Mouse (Mus musculus): ENCODE measurements around the gene Atf5.

Gene Atf5

GRCm38 (mm10) chr7:44850146-44850545 lies 33.7 kb upstream of the Atf5 start:
- peak; percentile 71 for DNase-seq (ENCODE audit: low spot score)

GRCm38 (mm10) chr7:44849416-44850111 lies 33.1 kb upstream of the Atf5 start:
- DNase-seq (ENCODE audit: low spot score) = peak; percentile 88

GRCm38 (mm10) chr7:44848561-44849415 lies 32.3 kb upstream of the Atf5 start, which contains the start of the genes Akt1s1 and Tbc1d17:
Gene Akt1s1, plus strand, starts transcription at chr7:44848991.
Gene Tbc1d17, minus strand, starts transcription at chr7:44849079.
- peak; percentile 99 for DNase-seq (ENCODE audit: low spot score)

- DNase-seq (ENCODE audit: low spot score) = no peak
Measured at GRCm38 (mm10) chr7:44847772-44848171, 31.3 kb upstream of the Atf5 start.

DNA sequence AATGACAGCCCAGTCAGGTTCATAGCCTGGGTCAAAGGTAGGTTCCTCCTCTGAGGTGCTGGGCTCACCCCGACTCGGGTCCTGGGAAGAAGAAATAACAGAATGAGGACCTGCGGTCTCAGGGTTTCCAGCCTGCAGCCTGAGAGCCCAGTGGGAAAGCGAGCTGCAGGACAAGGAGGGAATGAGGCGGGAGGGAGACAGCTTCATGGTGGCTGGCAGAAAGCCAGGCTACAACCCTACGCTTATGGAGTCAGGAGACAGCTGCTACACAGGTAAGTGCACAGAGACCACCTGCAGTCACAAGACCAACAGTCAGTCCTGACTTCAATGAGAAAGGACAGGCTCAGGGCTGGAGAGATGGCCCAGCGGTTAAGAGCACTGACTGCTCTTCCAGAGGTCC lies 30.3 kb upstream of the Atf5 start:
- no peak for DNase-seq (ENCODE audit: low spot score)

DNA sequence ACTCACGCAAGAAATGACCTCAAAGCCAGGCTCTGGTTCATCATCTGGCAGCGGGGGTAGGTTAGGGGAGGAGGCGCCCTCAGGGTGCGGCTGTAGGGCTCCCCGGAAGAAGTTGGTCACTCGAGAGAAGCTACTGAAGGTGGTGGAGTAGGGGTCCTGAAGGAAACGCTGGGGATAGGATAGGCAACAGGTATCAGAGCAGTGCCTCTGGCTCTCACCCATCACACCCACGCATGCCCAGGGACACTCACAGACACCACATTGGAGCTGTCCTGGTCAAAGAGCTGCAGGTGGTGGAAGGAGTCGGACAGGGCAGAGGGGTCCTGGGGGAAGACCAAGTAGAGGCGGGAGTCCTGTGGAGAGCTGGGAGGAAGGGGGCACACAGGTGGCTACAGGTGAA lies 28.5 kb upstream of the Atf5 start:
- DNase-seq (ENCODE audit: low spot score) = no peak

DNA sequence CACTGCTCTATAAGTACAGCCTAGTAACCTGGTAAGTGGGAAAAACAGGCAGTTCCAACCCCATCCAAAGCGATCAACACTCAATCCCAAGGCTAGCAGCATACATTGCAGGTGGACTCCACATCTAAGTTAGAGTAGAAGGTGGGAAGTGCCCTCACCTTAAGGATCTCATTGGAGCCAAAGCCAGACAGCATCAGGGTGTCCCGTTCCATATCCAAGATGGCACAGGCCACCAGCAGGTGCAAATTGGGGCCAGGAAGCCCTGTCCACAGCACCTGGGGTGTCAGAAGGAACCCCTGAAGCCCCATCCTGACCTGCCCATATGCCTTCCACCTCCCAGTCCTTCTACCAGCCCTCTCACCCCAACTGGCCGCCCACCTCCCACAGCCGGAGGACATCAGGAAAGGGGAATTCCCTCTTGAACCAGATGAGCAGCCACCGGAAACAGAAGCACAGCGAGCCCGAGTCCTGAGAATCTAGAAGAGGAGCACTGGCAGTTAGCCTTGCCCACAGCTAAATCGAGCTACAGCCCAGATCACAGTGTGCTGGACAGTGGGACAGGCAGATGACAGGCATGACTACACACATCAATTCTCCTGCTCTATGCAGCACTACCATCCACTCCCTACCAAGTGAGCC lies 25.5 kb upstream of the Atf5 start:
- no peak for DNase-seq (ENCODE audit: low spot score)

DNA sequence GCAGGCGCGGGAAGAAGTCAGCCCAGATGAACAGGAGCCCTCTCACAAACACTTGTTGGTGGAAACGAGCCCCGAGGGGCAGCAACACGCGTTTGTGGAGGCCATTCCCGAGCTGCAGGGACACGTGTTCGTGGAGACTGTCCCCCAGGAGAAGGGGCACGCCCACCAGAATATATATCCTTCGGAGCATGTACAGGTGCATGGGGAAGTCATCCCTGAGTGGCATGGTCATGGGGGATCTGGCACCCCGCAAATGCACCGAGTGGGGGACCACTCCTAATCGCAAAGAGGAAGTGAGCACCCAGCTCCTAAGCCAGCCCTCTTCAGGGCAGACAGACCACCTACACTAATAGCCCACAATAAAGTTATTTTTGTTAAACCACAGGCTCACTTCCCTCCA lies 24.0 kb upstream of the Atf5 start:
- DNase-seq (ENCODE audit: low spot score) = no peak

DNA sequence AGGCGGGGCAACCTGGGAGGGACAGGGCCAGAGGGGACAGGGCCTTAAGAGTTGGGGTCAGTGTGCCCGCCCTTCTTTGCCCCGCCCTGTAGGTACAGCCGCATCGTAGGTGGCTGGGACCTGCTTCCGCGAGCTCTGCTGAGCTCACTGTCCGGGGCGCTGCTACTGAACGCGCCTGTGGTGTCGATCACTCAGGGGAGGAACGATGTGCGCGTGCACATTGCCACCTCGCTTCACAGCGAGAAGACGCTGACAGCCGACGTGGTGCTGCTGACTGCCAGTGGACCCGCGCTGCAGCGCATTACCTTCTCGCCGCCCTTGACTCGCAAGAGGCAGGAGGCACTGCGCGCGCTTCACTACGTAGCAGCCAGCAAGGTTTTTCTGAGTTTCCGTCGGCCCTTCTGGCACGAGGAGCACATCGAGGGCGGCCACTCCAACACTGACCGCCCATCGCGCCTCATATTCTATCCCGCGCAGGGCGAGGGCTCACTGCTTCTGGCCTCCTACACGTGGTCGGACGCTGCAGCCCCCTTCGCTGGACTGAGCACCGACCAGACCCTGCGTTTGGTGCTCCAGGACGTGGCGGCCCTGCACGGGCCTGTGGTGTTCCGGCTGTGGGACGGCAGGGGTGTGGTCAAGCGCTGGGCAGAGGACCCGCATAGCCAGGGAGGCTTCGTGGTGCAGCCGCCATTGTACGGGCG lies 23.2 kb upstream of the Atf5 start:
- DNase-seq (ENCODE audit: low spot score) = no peak

DNA sequence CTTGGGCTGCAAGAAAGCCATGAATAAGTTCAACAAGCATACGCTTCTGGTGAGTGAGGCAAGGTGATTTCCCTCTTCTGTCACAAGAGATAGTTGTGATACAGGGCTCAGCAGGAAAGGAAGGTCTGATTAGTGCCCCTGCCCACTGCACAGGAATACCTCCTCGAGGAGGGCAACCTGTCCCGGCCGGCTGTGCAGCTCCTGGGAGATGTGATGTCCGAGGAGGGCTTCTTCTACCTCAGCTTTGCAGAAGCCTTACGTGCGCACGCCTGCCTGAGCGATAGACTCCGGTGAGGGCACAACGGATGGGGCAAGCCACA lies 22.7 kb upstream of the Atf5 start:
- DNase-seq (ENCODE audit: low spot score) = no peak

- no peak for DNase-seq (ENCODE audit: low spot score)
Measured at GRCm38 (mm10) chr7:44838073-44838472, 21.6 kb upstream of the Atf5 start.

- no peak for DNase-seq (ENCODE audit: low spot score)
Measured at GRCm38 (mm10) chr7:44836423-44837053, 20.1 kb upstream of the Atf5 start.

DNA sequence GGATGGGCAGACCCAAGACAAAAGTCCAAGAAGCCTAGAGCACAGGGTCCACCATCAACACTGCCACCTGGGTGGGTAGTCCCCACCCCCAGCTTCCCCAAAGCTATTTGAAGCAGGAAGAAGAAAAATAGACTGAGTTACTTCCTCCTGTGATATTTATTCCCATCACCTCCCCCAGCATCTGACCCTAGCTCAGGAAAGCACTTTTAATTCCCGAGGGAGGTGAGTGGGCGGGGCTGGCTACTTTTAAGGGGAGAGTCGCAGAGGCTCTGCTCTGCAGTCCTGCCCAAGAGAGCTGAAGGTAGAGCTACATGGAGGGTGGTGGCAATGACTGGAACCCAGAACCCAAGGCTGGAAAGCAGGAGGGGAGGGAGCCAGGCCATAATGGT lies 19.6 kb upstream of the Atf5 start:
- no peak for DNase-seq (ENCODE audit: low spot score)

GRCm38 (mm10) chr7:44835373-44836015 lies 19.0 kb upstream of the Atf5 start:
- no peak for DNase-seq (ENCODE audit: low spot score)

DNA sequence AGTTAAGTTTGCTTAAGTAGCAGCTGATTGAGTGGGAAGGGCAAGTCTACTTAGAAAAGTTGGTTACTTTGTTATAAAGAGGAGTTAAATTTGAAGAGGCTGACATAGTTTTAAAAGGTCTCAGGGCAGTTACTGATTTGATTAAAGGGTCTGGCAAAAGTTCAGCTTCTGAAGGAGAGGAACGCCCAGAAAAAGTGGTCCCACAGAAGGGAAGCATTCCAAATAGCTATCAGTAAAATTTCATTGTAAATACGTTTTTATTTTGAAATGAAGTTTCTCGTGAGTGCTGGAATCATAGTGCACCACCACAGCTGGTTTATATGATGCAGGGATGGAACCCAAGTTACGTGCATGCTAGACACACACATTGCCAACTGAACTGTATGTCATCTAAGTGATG lies 16.3 kb upstream of the Atf5 start:
- no peak for DNase-seq (ENCODE audit: low spot score)

GRCm38 (mm10) chr7:44828706-44829105 lies 12.2 kb upstream of the Atf5 start:
- no peak for DNase-seq (ENCODE audit: low spot score)

DNA sequence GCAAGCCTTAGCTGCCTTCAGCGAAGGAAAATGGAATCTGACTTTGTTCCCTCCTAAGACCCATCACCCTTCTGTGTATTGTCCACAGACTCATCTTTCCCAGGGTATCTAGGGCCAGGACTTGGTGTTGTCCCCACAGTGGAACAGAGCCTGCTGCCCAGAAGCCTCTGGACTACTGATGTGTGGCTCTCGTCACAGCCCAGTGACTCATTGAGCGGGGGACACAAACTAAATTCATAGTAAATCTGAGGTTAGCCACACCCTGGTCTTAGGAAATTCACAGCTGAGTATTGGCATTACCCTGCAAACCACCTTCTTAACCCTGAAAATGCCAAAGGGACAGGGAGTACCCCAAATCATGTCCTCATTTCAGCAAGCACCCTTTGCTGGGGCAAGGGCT lies 10.3 kb upstream of the Atf5 start:
- DNase-seq (ENCODE audit: low spot score) = no peak

DNA sequence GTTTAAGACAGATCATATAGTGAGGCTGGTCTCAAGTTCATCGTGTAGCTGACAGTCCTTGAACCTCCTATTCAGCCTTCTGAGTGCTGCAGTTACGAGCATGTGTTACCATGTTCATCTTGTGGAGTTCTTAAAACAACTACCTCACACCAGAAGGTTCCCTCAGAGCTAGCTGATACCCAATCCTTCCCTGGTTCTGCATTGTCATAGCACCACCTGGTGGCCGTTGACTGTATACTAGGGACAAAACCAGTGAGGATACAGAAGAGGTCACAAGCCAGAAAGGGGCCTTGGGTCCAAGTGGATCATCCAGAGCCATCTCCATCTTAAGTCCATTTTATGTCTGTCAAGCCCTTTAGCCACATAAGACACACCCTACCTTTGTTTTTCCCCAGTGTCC lies 8.4 kb upstream of the Atf5 start:
- no peak for DNase-seq (ENCODE audit: low spot score)

- DNase-seq (ENCODE audit: low spot score) = no peak
Measured at GRCm38 (mm10) chr7:44823409-44823808, 7.0 kb upstream of the Atf5 start.

- DNase-seq (ENCODE audit: low spot score) = peak; percentile 1
Measured at GRCm38 (mm10) chr7:44821666-44822448, 5.4 kb upstream of the Atf5 start.

DNA sequence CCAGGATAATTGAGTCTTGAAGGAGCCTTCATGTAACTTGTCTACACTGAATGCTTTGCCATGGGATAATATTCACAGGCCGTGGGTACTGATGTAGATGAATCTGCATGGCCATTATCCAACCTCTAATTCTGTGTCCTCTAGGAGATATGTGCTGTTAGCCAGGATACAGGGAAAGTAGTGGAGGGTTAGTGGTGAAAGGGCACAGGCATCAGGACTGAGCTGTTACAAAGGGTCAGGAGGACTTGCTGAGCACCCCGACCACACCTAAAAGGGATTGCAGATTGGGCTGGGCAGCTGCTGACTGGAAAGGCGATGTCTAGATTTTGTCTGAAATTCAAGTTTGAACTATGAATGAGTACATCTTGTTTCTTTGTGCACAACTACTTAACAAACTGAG lies 4.1 kb upstream of the Atf5 start:
- DNase-seq (ENCODE audit: low spot score) = peak; percentile 0

Measured in ovary, adult 18-20 months (tissue).